Comparison of ENCODE assay signal across 17 mouse cellular contexts in the genomic region with DNA sequence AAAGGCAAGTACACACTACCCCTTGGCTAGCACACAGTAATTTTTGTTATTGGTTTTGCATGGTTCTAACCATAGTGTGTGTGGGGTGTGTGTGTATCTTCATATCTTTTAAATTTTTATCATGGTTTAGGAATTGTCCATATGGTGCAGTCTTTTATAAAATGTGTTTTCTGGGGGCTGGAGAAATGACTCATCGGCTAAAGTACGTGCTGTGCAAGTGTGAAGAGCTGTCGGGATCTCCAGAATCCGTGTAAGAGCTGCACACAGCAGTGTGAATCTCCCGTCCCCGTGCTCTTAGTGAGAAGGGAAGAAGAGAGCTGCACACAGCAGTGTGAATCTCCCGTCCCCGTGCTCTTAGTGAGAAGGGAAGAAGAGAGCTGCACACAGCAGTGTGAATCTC. TPM values are rescaled to one million over a fixed set of nuclear protein-coding genes. Genes with fewer than 3 reads are reported as not detected.
"Had no signal": no experiment of that assay in that cellular context is flagged by ENCODE, and none has a peak within 500 bp of the region (broad histone marks: within the 10 kb centered on the region; RNA-seq: fewer than 3 reads in every experiment).

No protein-coding gene starts in this region.

RNA-seq across cellular contexts. Expression of a gene that starts 16.6 kb away (rescaled TPM):
- total RNA-seq: megakaryocyte progenitor cell, adult 5-6 weeks; megakaryocyte-erythroid progenitor cell, adult 5-6 weeks had no signal
- polyA plus RNA-seq: inflammation-experienced regulatory T-cells, adult 6 months; liver, adult 2 months; liver, embryonic 13.5 days had no signal

RNA-seq across cellular contexts. Expression of a gene that starts 43.4 kb away (rescaled TPM):
- total RNA-seq: megakaryocyte-erythroid progenitor cell, adult 5-6 weeks; midbrain, postnatal 0 days had no signal

RNA-seq across cellular contexts. Expression of a gene that starts 52.6 kb away (rescaled TPM):
- total RNA-seq: liver, adult 2 months; megakaryocyte progenitor cell, adult 5-6 weeks; megakaryocyte-erythroid progenitor cell, adult 5-6 weeks had no signal
- polyA plus RNA-seq: inflammation-experienced regulatory T-cells, adult 6 months; intestine, embryonic 16.5 days; kidney, embryonic 16.5 days; limb, embryonic 11.5 days; limb, embryonic 14.5 days; liver, adult 2 months; liver, embryonic 13.5 days; liver, embryonic 16.5 days; lung, adult 2 months; lung, embryonic 16.5 days; midbrain, embryonic 11.5 days; midbrain, embryonic 14.5 days; stomach, embryonic 15.5 days; urinary bladder, adult 2 months had no signal
